8 mouse cellular contexts compared by ENCODE assay signal in genomic region chr8:71521634-71522033, GRCm38 (mm10). TPM values are rescaled to one million over a fixed set of nuclear protein-coding genes. Genes with fewer than 3 reads are reported as not detected.
DNase-seq lines count a peak whose midpoint lies in the region; ATAC-seq and TF ChIP-seq lines count a peak whose summit lies in the region.

No protein-coding gene starts in this region.

- no peaks in the 10 kb centered on the region for H3K9me3 ChIP-seq in G1E (replicated peaks)
- no peaks in the 10 kb centered on the region for H3K9me3 ChIP-seq in lung, embryonic 14.5 days (ENCODE audit: low read depth, low read length)

- TF ChIP-seq POLR2A in cerebellum, adult 2 months (IDR thresholded peaks at IDR 0.05; ENCODE audit: borderline replicate concordance, insufficient read depth, low read length) = no peak
- no peak for TF ChIP-seq POLR2A in olfactory bulb, adult 2 months (IDR thresholded peaks at IDR 0.05; ENCODE audit: insufficient read depth, low read depth, low read length)

- DNase-seq in G1E (ENCODE audit: low spot score) = peak; percentile 78
- DNase-seq in cerebellum, adult 2 months = peak; percentile 86 to 93
- DNase-seq in forelimb bud, embryonic 11.5 days (ENCODE audit: low read depth, low spot score) = peak; percentile 93
- DNase-seq in layer of hippocampus, adult 8-10 months (ENCODE audit: low spot score in 2 of 2) = peak; percentile 82 to 88
- DNase-seq in lung, embryonic 14.5 days = peak; percentile 98
- DNase-seq in thymus, adult 18-20 months = peak; percentile 88 to 89

- no peak overlapping the region; the same call in 1 of the 2 replicates for H3K4me3 ChIP-seq in G1E (ENCODE audit: low read depth, low read length)
- no peak overlapping the region for H3K4me3 ChIP-seq in cerebellum, adult 2 months (replicated peaks; ENCODE audit: insufficient read depth, low read depth, low read length)
- H3K4me3 ChIP-seq in lung, embryonic 14.5 days (ENCODE audit: low read depth, low read length) = no peak overlapping the region
- H3K4me3 ChIP-seq in olfactory bulb, adult 2 months (ENCODE audit: insufficient read depth, low read depth, low read length) = no peak overlapping the region

- WGBS in cerebellum, adult 2 months = 2% methylated on average over 17 of the region's 17 CpGs
- WGBS in lung, embryonic 14.5 days = 2% methylated on average over 17 of the region's 17 CpGs
- WGBS in olfactory bulb, adult 2 months = 3% methylated on average over 17 of the region's 17 CpGs

- H3K36me3 ChIP-seq in G1E (replicated peaks) = no peaks in the 10 kb centered on the region
- no peaks in the 10 kb centered on the region for H3K36me3 ChIP-seq in lung, embryonic 14.5 days (ENCODE audit: insufficient read depth)

- H3K27ac ChIP-seq in cerebellum, adult 2 months (ENCODE audit: insufficient read depth, low read length) = no peak overlapping the region
- no peak overlapping the region for H3K27ac ChIP-seq in lung, embryonic 14.5 days (ENCODE audit: low read depth)
- no peak overlapping the region for H3K27ac ChIP-seq in olfactory bulb, adult 2 months (ENCODE audit: insufficient read depth, low read depth, low read length)

- no peak overlapping the region for H3K9ac ChIP-seq in lung, embryonic 14.5 days

- H3K4me1 ChIP-seq in G1E (ENCODE audit: insufficient read depth, low read depth, low read length) = peaks cover 9% of the 10 kb centered on the region
- no peaks in the 10 kb centered on the region; the same call in 1 of the 2 replicates for H3K4me1 ChIP-seq in cerebellum, adult 2 months (ENCODE audit: control insufficient read depth, insufficient read depth, low read length)
- no peaks in the 10 kb centered on the region; the same call in 1 of the 2 replicates for H3K4me1 ChIP-seq in lung, embryonic 14.5 days (ENCODE audit: insufficient read depth)
- peaks cover 6% of the 10 kb centered on the region for H3K4me1 ChIP-seq in olfactory bulb, adult 2 months (ENCODE audit: control insufficient read depth, insufficient read depth, low read length)

- H3K27me3 ChIP-seq in G1E (ENCODE audit: insufficient read depth, low read length) = peaks cover 51% of the 10 kb centered on the region
- peaks cover 8% of the 10 kb centered on the region; the same call in 1 of the 2 replicates for H3K27me3 ChIP-seq in cerebellum, adult 2 months (ENCODE audit: control insufficient read depth, insufficient read depth, low read length)
- peaks cover 15% of the 10 kb centered on the region for H3K27me3 ChIP-seq in lung, embryonic 14.5 days (ENCODE audit: insufficient read depth, low read length)

- peak; percentile 45 for ATAC-seq in G1E (ENCODE audit: extremely low read depth, insufficient number of reproducible peaks, low FRiP score, poor library complexity, severe bottlenecking)
- peak; percentile 94 to 95 for ATAC-seq in hematopoietic stem cell, adult 5-6 weeks (replicated peaks in 1 of 2; ENCODE audit: insufficient read depth in 1 of 2, low FRiP score in 2 of 2, low TSS enrichment in 1 of 2, low read depth in 1 of 2, poor library complexity in 2 of 2, severe bottlenecking in 2 of 2)
- ATAC-seq in lung, embryonic 14.5 days (ENCODE audit: insufficient read depth) = peak; percentile 94

- peak; percentile 87 for TF ChIP-seq CTCF in G1E (IDR thresholded peaks at IDR 0.05; ENCODE audit: low read depth, low read length)
- peak; percentile 94 for TF ChIP-seq CTCF in cerebellum, adult 2 months (IDR thresholded peaks at IDR 0.05; ENCODE audit: borderline replicate concordance, insufficient read depth, low read depth, low read length)
- TF ChIP-seq CTCF in lung, embryonic 14.5 days (IDR thresholded peaks at IDR 0.05; ENCODE audit: low read depth) = peak; percentile 97
- peak; percentile 67 for TF ChIP-seq CTCF in olfactory bulb, adult 2 months (IDR thresholded peaks at IDR 0.05; ENCODE audit: insufficient read depth, low read depth, low read length)

- H3K4me2 ChIP-seq in lung, embryonic 14.5 days = 0 out of 2 replicates have a peak overlapping the region, but pooled peaks have one; percentile 1

RNA-seq across cellular contexts. Expression of gene Ccdc194, which starts 3.9 kb away (rescaled TPM):
- total RNA-seq in G1E (2014; fragmentation: Nextera tagmentation) = not detected in 2 replicates
- total RNA-seq in G1E (2017) = 0.22 TPM in 1 of 2 replicates, not detected in the other
- polyA plus RNA-seq in G1E (2012) = not detected in 2 replicates
- 0.08 and 0.10 TPM in 2 replicates for polyA plus RNA-seq in cerebellum, adult 2 months (2012; rRNA removed)
- total RNA-seq in hematopoietic stem cell, adult 5-6 weeks (2017) = not detected in 2 replicates
- total RNA-seq in layer of hippocampus, adult 8-10 months (2022) = not detected
- 1.0 TPM in 2 replicates for polyA plus RNA-seq in lung, embryonic 14.5 days (2014; fragmentation: Nextera tagmentation; extraction: Ambion mirVana)
- not detected in 2 replicates for polyA plus RNA-seq in olfactory bulb, adult 2 months (2012; ENCODE audit: insufficient read depth, insufficient read length, low replicate concordance, missing spikeins)

RNA-seq across cellular contexts. Expression of gene Plvap, which starts 10.1 kb away (rescaled TPM):
- total RNA-seq in G1E (2014; fragmentation: Nextera tagmentation) (not detected in 2 replicates), G1E (2017) (0.16 and 0.17 TPM in 2 replicates)
- 0.88 and 0.90 TPM in 2 replicates for polyA plus RNA-seq in G1E (2012)
- 25.6 and 28.8 TPM in 2 replicates for polyA plus RNA-seq in cerebellum, adult 2 months (2012; rRNA removed)
- total RNA-seq in hematopoietic stem cell, adult 5-6 weeks (2017) = 0.38 TPM in 1 of 2 replicates, not detected in the other
- 1 to 10 TPM; 6.2 to 9.6 (median 7.4) TPM for total RNA-seq in layer of hippocampus, adult 8-10 months (2022)
- 123 and 135 TPM in 2 replicates for polyA plus RNA-seq in lung, embryonic 14.5 days (2014; fragmentation: Nextera tagmentation; extraction: Ambion mirVana)
- not detected in 2 replicates for polyA plus RNA-seq in olfactory bulb, adult 2 months (2012; ENCODE audit: insufficient read depth, insufficient read length, low replicate concordance, missing spikeins)

RNA-seq across cellular contexts. Expression of gene Bst2, which starts 15.6 kb away (rescaled TPM):
- total RNA-seq in G1E (2014; fragmentation: Nextera tagmentation) (6.3 and 8.0 TPM in 2 replicates), G1E (2017) (6.4 and 7.6 TPM in 2 replicates)
- polyA plus RNA-seq in G1E (2012) = 44.0 and 59.6 TPM in 2 replicates
- 13.6 and 17.3 TPM in 2 replicates for polyA plus RNA-seq in cerebellum, adult 2 months (2012; rRNA removed)
- 65.1 and 74.2 TPM in 2 replicates for total RNA-seq in hematopoietic stem cell, adult 5-6 weeks (2017)
- 10 to 100 TPM in 2 of 4 experiments, 1 to 10 TPM in 2; 4.1 to 23.3 (median 8.6) TPM for total RNA-seq in layer of hippocampus, adult 8-10 months (2022)
- polyA plus RNA-seq in lung, embryonic 14.5 days (2014; fragmentation: Nextera tagmentation; extraction: Ambion mirVana) = 15.0 and 16.6 TPM in 2 replicates
- not detected in 2 replicates for polyA plus RNA-seq in olfactory bulb, adult 2 months (2012; ENCODE audit: insufficient read depth, insufficient read length, low replicate concordance, missing spikeins)

RNA-seq across cellular contexts. Expression of gene Mvb12a, which starts 21.1 kb away (rescaled TPM):
- total RNA-seq in G1E (2014; fragmentation: Nextera tagmentation) (40.4 and 41.4 TPM in 2 replicates), G1E (2017) (56.2 and 75.9 TPM in 2 replicates)
- 132 and 166 TPM in 2 replicates for polyA plus RNA-seq in G1E (2012)
- polyA plus RNA-seq in cerebellum, adult 2 months (2012; rRNA removed) = 113 and 118 TPM in 2 replicates
- total RNA-seq in hematopoietic stem cell, adult 5-6 weeks (2017) = 37.2 and 60.0 TPM in 2 replicates
- 10 to 100 TPM; 32.6 to 43.7 (median 36.8) TPM for total RNA-seq in layer of hippocampus, adult 8-10 months (2022)
- polyA plus RNA-seq in lung, embryonic 14.5 days (2014; fragmentation: Nextera tagmentation; extraction: Ambion mirVana) = 89.3 and 106 TPM in 2 replicates
- polyA plus RNA-seq in olfactory bulb, adult 2 months (2012; ENCODE audit: insufficient read depth, insufficient read length, low replicate concordance, missing spikeins) = not detected in 2 replicates

RNA-seq across cellular contexts. Expression of gene Gtpbp3, which starts 33.7 kb away (rescaled TPM):
- total RNA-seq in G1E (2014; fragmentation: Nextera tagmentation) (5.8 and 6.4 TPM in 2 replicates), G1E (2017) (14.6 and 18.2 TPM in 2 replicates)
- 26.1 and 33.3 TPM in 2 replicates for polyA plus RNA-seq in G1E (2012)
- 33.3 and 34.7 TPM in 2 replicates for polyA plus RNA-seq in cerebellum, adult 2 months (2012; rRNA removed)
- 8.8 and 14.1 TPM in 2 replicates for total RNA-seq in hematopoietic stem cell, adult 5-6 weeks (2017)
- 10 to 100 TPM; 28.8 to 42.3 (median 32.5) TPM for total RNA-seq in layer of hippocampus, adult 8-10 months (2022)
- polyA plus RNA-seq in lung, embryonic 14.5 days (2014; fragmentation: Nextera tagmentation; extraction: Ambion mirVana) = 7.6 and 9.6 TPM in 2 replicates
- not detected in 2 replicates for polyA plus RNA-seq in olfactory bulb, adult 2 months (2012; ENCODE audit: insufficient read depth, insufficient read length, low replicate concordance, missing spikeins)

Comparison
In these comparisons a context has a peak if more than half of its experiments do, and no peak if none do; other contexts are left out.
1. RNA of gene Plvap, which starts 10.1 kb away (polyA plus RNA-seq): 123 to 135 TPM in lung, embryonic 14.5 days and 25.6 to 28.8 TPM in cerebellum, adult 2 months; 0.88 to 0.90 TPM in G1E and not detected in olfactory bulb, adult 2 months; every median in the first group is over 10 times any median in the second.
2. Peak in every context shown above with its lines, with median percentiles within 50 percentile points of each other: ATAC-seq, DNase-seq and CTCF ChIP-seq.